Mouse (Mus musculus): ENCODE results near the gene Tab3.

DNA sequence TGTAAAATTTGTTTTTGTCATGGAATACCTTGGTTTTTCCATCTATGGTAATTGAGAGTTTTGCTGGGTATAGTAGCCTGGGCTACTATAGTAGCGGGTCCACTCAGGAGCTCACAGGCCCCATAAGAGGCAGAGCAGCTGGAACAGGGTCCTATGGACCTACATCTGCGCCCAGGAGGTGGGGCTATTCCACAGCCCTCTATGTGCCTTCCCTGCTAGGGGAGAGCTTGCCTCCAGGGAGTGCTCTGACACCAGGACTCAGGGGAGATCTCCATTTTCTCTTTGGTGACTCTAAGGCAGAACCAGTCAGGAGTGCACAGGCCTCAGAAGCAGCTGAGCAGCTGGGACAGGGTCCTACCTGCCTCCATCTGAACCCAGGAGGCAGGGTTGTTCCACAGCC lies 109.9 kb downstream of the Tab3 start:
- TF ChIP-seq JUND (conservative IDR thresholded peaks at IDR 0.05; ENCODE audit: low read depth, low read length) (no peak), NELFE (IDR thresholded peaks at IDR 0.05; ENCODE audit: low read depth, low read length) (no peak), EP300 (IDR thresholded peaks at IDR 0.05; ENCODE audit: low read length) (no peak), TCF12 (IDR thresholded peaks at IDR 0.05; ENCODE audit: low read depth, low read length) (no peak), MEF2A (IDR thresholded peaks at IDR 0.05; ENCODE audit: borderline replicate concordance, low read depth, low read length) (no peak), CTCF (conservative IDR thresholded peaks at IDR 0.05 in 1 of 2, IDR thresholded peaks at IDR 0.05 in 1 of 2; ENCODE audit: low read depth in 2 of 2, low read length in 2 of 2) (peak in 1 of 2 experiments; percentile 74; a peak in 2 of 4 replicates), GABPA (IDR thresholded peaks at IDR 0.05; ENCODE audit: insufficient replicate concordance, low read depth, low read length) (no peak), MAFK (IDR thresholded peaks at IDR 0.05; ENCODE audit: insufficient replicate concordance, low read length) (no peak), ZKSCAN1 (IDR thresholded peaks at IDR 0.05; ENCODE audit: borderline replicate concordance, low read depth, low read length) (no peak), MAZ (IDR thresholded peaks at IDR 0.05; ENCODE audit: low read depth, low read length) (no peak)

All from CH12.LX (cell line).